Mouse (Mus musculus): ENCODE data around the gene Fbxl3. TPM values are rescaled to one million over a fixed set of nuclear protein-coding genes. Genes with fewer than 3 reads are reported as not detected.

Fbxl3 gene
- polyA plus RNA-seq, 1 experiment from 2014 or later: 21.4 TPM

GRCm38 (mm10) chr14:103058998-103059397 lies 40.4 kb downstream of the Fbxl3 start:
- H3K27me3 ChIP-seq (replicated peaks): no peaks in the 10 kb centered on the region
- no peak for ATAC-seq (replicated peaks)
- H3K36me3 ChIP-seq (replicated peaks): no peaks in the 10 kb centered on the region
- no peaks in the 10 kb centered on the region for H3K4me1 ChIP-seq
- 68% methylated on average over 1 of the region's 1 CpGs for WGBS
- no peak overlapping the region for H3K4me2 ChIP-seq
- H3K27ac ChIP-seq: no peak overlapping the region
- H3K9ac ChIP-seq: no peak overlapping the region
- no peak overlapping the region for H3K4me3 ChIP-seq
- no peaks in the 10 kb centered on the region for H3K9me3 ChIP-seq

- H3K36me3 ChIP-seq (replicated peaks): no peaks in the 10 kb centered on the region
- H3K4me3 ChIP-seq: no peak overlapping the region
- H3K27ac ChIP-seq: no peak overlapping the region
- WGBS: 89% methylated on average over 7 of the region's 7 CpGs
- H3K4me1 ChIP-seq: no peaks in the 10 kb centered on the region
- H3K9ac ChIP-seq: no peak overlapping the region
- H3K27me3 ChIP-seq (replicated peaks): no peaks in the 10 kb centered on the region
- no peak overlapping the region for H3K4me2 ChIP-seq
- ATAC-seq (replicated peaks): no peak
- H3K9me3 ChIP-seq: no peaks in the 10 kb centered on the region
Measured at GRCm38 (mm10) chr14:103056601-103057000, 42.8 kb downstream of the Fbxl3 start.

GRCm38 (mm10) chr14:103054731-103055130 lies 44.6 kb downstream of the Fbxl3 start:
- 91% methylated on average over 13 of the region's 13 CpGs for WGBS
- Histone ChIP-seq H3K4me1 (no peaks in the 10 kb centered on the region), H3K4me3 (no peak overlapping the region), H3K36me3 (replicated peaks) (no peaks in the 10 kb centered on the region), H3K4me2 (no peak overlapping the region), H3K27ac (no peak overlapping the region), H3K9ac (no peak overlapping the region), H3K9me3 (no peaks in the 10 kb centered on the region), H3K27me3 (replicated peaks) (no peaks in the 10 kb centered on the region)
- no peak for ATAC-seq (replicated peaks)

- Histone ChIP-seq H3K9ac (no peak overlapping the region), H3K27me3 (replicated peaks) (no peaks in the 10 kb centered on the region), H3K4me3 (no peak overlapping the region), H3K4me2 (no peak overlapping the region), H3K4me1 (no peaks in the 10 kb centered on the region), H3K27ac (no peak overlapping the region), H3K36me3 (replicated peaks) (no peaks in the 10 kb centered on the region), H3K9me3 (no peaks in the 10 kb centered on the region)
- peak; percentile 54; the same call in 1 of the 2 replicates for ATAC-seq (replicated peaks)
- 37% methylated on average over 8 of the region's 8 CpGs for WGBS
Measured at GRCm38 (mm10) chr14:103051159-103051769, 48.1 kb downstream of the Fbxl3 start.

DNA sequence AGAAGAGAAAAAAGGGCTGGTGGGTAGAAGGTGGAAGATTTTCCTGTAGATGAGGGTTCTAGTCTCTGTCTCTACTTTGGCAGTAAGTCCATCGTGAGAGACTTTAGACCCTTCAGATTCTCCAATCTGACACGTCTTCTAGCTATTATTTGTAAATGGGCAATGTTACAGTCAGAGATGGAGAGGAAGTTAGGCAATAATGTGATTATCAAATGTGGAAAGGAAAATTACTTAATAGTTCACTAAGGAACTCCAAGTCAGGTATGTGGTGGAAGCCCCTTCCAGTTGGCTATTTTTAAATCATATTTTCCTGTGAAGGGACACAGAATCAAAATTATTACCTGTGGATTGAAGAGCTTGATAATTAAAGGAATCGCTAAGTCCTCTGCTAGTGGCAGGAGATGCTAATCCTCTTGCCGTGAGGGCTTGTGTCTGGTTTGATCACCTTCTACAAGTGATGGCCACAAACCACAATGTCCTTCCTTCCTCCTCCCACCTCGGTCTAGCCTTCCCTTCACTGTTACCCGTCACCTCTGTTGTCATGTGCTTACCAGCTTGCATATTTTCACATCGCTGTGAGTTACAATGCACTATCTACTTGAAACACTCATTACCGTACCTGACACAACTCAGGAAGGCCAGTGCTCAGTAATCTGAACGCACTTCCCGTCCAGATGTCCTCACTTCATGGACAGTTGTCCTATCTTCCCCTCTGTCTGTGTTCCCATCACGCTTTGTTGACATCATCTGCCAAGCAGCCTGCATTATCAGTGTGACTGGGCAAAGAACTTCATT lies 50.9 kb downstream of the Fbxl3 start:
- Histone ChIP-seq H3K36me3 (replicated peaks) (no peaks in the 10 kb centered on the region), H3K4me1 (no peaks in the 10 kb centered on the region), H3K27me3 (replicated peaks) (no peaks in the 10 kb centered on the region), H3K4me3 (no peak overlapping the region), H3K9me3 (no peaks in the 10 kb centered on the region), H3K27ac (no peak overlapping the region), H3K4me2 (no peak overlapping the region), H3K9ac (no peak overlapping the region)
- 88% methylated on average over 11 of the region's 11 CpGs for WGBS
- no peak for ATAC-seq (replicated peaks)

DNA sequence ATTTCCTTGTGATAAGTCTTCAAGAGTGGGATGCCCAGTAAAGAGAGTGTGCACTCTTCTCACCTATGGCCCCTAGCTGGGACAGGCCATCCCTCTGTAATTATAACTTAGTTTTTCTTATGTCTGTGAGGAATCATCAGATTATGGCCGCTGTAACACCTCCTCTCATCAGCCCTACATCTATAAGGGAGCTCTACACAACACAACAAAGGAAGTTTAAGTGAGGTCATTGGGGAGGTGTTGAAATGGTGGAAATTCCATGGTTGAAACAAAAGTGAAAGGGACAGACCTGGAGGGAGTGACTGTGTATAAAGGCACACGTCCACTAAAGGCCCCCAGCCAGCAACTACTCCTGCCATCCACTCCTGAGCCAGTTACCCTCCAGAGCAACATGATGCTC lies 52.7 kb downstream of the Fbxl3 start, which contains the start of gene Acod1:
TSS of gene Acod1 (plus strand) at position 301 of the 400 bp plus-strand sequence.
- H3K27ac ChIP-seq: no peak within 1 kb of the TSS
- no peak for ATAC-seq (replicated peaks)
- no peaks in the 10 kb centered on the region for H3K27me3 ChIP-seq (replicated peaks)
- 84% methylated on average over 2 of the region's 2 CpGs for WGBS
- no peak within 1 kb of the TSS for H3K4me2 ChIP-seq
- no peak within 1 kb of the TSS for H3K4me3 ChIP-seq
- H3K36me3 ChIP-seq (replicated peaks): no peaks in the 10 kb centered on the region
- no peaks in the 10 kb centered on the region for H3K9me3 ChIP-seq
- H3K4me1 ChIP-seq: no peaks in the 10 kb centered on the region
- H3K9ac ChIP-seq: no peak within 1 kb of the TSS

DNA sequence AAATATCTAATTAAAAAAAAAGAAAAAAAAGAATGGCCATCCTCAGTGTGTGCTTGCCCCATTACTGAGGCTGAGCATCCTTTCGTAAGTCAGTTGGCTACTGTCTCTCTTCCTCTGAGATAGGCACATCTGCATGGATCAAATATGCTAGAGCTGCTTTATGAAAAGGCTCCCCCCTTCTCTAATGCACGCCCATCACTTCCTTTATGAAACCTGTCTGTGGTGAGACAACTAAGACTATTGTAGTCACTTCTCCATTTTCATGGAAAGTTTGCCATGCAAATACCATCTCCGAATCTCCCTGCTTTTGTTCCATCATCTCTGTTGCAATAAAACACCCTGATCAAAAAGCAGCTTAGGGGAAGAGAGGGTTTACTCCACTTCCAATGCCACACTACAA lies 62.4 kb downstream of the Fbxl3 start:
- no peak for ATAC-seq (replicated peaks)
- no peak overlapping the region for H3K4me2 ChIP-seq
- H3K9me3 ChIP-seq: no peaks in the 10 kb centered on the region
- 68% methylated on average over 3 of the region's 3 CpGs for WGBS
- no peaks in the 10 kb centered on the region for H3K27me3 ChIP-seq (replicated peaks)
- no peaks in the 10 kb centered on the region for H3K4me1 ChIP-seq
- H3K27ac ChIP-seq: no peak overlapping the region
- H3K9ac ChIP-seq: no peak overlapping the region
- no peaks in the 10 kb centered on the region for H3K36me3 ChIP-seq (replicated peaks)
- no peak overlapping the region for H3K4me3 ChIP-seq

GRCm38 (mm10) chr14:103034076-103034475 lies 65.3 kb downstream of the Fbxl3 start:
- 86% methylated on average over 9 of the region's 9 CpGs for WGBS
- Histone ChIP-seq H3K27ac (no peak overlapping the region), H3K9me3 (no peaks in the 10 kb centered on the region), H3K4me2 (no peak overlapping the region), H3K4me3 (no peak overlapping the region), H3K36me3 (replicated peaks) (no peaks in the 10 kb centered on the region), H3K4me1 (no peaks in the 10 kb centered on the region), H3K9ac (no peak overlapping the region), H3K27me3 (replicated peaks) (no peaks in the 10 kb centered on the region)
- ATAC-seq (replicated peaks): no peak

- Histone ChIP-seq H3K27me3 (replicated peaks) (no peaks in the 10 kb centered on the region), H3K4me1 (no peaks in the 10 kb centered on the region), H3K27ac (no peak overlapping the region), H3K36me3 (replicated peaks) (no peaks in the 10 kb centered on the region), H3K4me3 (no peak overlapping the region), H3K9ac (no peak overlapping the region), H3K4me2 (no peak overlapping the region), H3K9me3 (no peaks in the 10 kb centered on the region)
- WGBS: 82% methylated on average over 10 of the region's 10 CpGs
- ATAC-seq (replicated peaks): no peak
Measured at GRCm38 (mm10) chr14:103033271-103033823, 66.0 kb downstream of the Fbxl3 start.

Other genes starting within 250 kb of the Fbxl3 start
- gene Kctd12, start 116.9 kb downstream of the Fbxl3 start, polyA plus RNA-seq (2015; fragmentation: Nextera tagmentation; extraction: Ambion mirVana): 13.8 and 14.7 TPM in 2 replicates
- 0.13 TPM in 1 of 2 replicates, not detected in the other for gene Acod1, start 52.6 kb downstream of the Fbxl3 start, polyA plus RNA-seq (2015; fragmentation: Nextera tagmentation; extraction: Ambion mirVana)
- 11.6 and 12.1 TPM in 2 replicates for gene Cln5, start 29.4 kb downstream of the Fbxl3 start, polyA plus RNA-seq (2015; fragmentation: Nextera tagmentation; extraction: Ambion mirVana)
- gene Mycbp2, start 247.2 kb upstream of the Fbxl3 start, polyA plus RNA-seq (2015; fragmentation: Nextera tagmentation; extraction: Ambion mirVana): 60.6 and 65.8 TPM in 2 replicates